Mouse (Mus musculus) heart, postnatal 0 days (tissue): ENCODE data around the gene 2300003K06Rik. TPM values are rescaled to one million over a fixed set of nuclear protein-coding genes. Genes with fewer than 3 reads are reported as not detected.
"Not testable (repeated sequence)": the region's sequence is repeated elsewhere in the genome, so short reads cannot be mapped to it uniquely, and the experiment has no call there.

Experiments
- ATAC-seq: fragments of 200-750 bp; cut with Nextera tagmentation; 2 replicates; pipeline ENCODE4 v1.8.0; 2017; ENCODE audit warnings: low read depth, moderate number of reproducible peaks, moderate library complexity; ENCODE audit not compliant: insufficient read depth
- DNase-seq: peaks from one replicate; pipeline ENCODE4 v3.0.0-alpha.2; 2016; ENCODE audit warnings: low spot score
- H3K27ac ChIP-seq: fragments of 300-500 bp; sonication (generic); 2 replicates; pipeline ENCODE4 v1.5.1; 2014; ENCODE audit warnings: low read depth, mild to moderate bottlenecking
- H3K27me3 ChIP-seq: fragments of 300-500 bp; sonication (generic); 2 replicates; pipeline ENCODE4 v1.6.1; 2014; ENCODE audit warnings: low read length, mixed read lengths; ENCODE audit not compliant: control insufficient read depth, insufficient read depth
- H3K36me3 ChIP-seq: fragments of 300-500 bp; sonication (generic); replicated peaks from 2 replicates; pipeline ENCODE4 v1.6.1; 2014; ENCODE audit warnings: low read length, mixed read lengths; ENCODE audit not compliant: control insufficient read depth, insufficient read depth
- H3K4me1 ChIP-seq: fragments of 300-500 bp; sonication (generic); 2 replicates; pipeline ENCODE4 v1.6.1; 2014; ENCODE audit warnings: antibody characterized with exemption; ENCODE audit not compliant: control insufficient read depth, insufficient read depth
- H3K4me2 ChIP-seq: fragments of 300-500 bp; sonication (generic); 2 replicates; pipeline ENCODE4 v1.6.1; 2014; ENCODE audit warnings: low read depth, mild to moderate bottlenecking, low read length, moderate library complexity
- H3K4me3 ChIP-seq: fragments of 300-500 bp; sonication (generic); 2 replicates; pipeline ENCODE4 v1.5.1; 2014; ENCODE audit warnings: low read depth, low read length
- H3K9ac ChIP-seq: fragments of 300-500 bp; sonication (generic); replicated peaks from 2 replicates; pipeline ENCODE4 v1.6.1; 2014; ENCODE audit warnings: low read depth, low read length, mixed read lengths
- H3K9me3 ChIP-seq: fragments of 300-500 bp; sonication (generic); replicated peaks from 2 replicates; pipeline ENCODE4 v1.6.1; 2016; ENCODE audit warnings: low read length; ENCODE audit not compliant: control insufficient read depth
- CTCF ChIP-seq: IDR thresholded peaks from 2 replicates; pipeline ENCODE4 v1.5.1; 2016; ENCODE audit warnings: antibody characterized with exemption, control low read depth, low read depth
- EP300 ChIP-seq: IDR thresholded peaks from 2 replicates; pipeline ENCODE4 v1.6.1; 2016; ENCODE audit warnings: antibody characterized with exemption, low read depth
- WGBS: fragments of 180-500 bp; shearing (Covaris S2); extraction: QIAGEN DNeasy Blood & Tissue Kit; methylation state at CpG from one replicate; pipeline ENCODE4 v1.1.7; 2014; 5-methylcytosine and 5-hydroxymethylcytosine counted together
- polyA plus RNA-seq: library from polyadenylated mRNA; unstranded; fragments of >200 nt; fragmentation: Nextera tagmentation; extraction: Ambion mirVana; gene quantifications from 2 replicates; pipeline ENCODE4 v1.2.1, GENCODE M21; 2015
- total RNA-seq: library from RNA; depleted of rRNA; stranded (reverse); fragments of >200 nt; gene quantifications from 2 replicates; pipeline ENCODE4 v1.2.3, GENCODE M21; 2014; ENCODE audit warnings: low replicate concordance

Gene 2300003K06Rik
- total and polyA plus RNA-seq, 2 experiments from 2014 or later, result not detected

GRCm38 (mm10) chr11:99854121-99854520 lies 16.3 kb upstream of the 2300003K06Rik start:
- Histone ChIP-seq H3K4me1 (no peaks in the 10 kb centered on the region), H3K4me3 (no peak overlapping the region), H3K4me2 (no peak overlapping the region), H3K27me3 (no peaks in the 10 kb centered on the region), H3K27ac (no peak overlapping the region), H3K36me3 (no peaks in the 10 kb centered on the region), H3K9me3 (no peaks in the 10 kb centered on the region), H3K9ac (no peak overlapping the region)
- WGBS, result 59% methylated on average over 3 of the region's 3 CpGs
- TF ChIP-seq EP300 (no peak), CTCF (peak; percentile 28; the same call in 1 of the 2 replicates)
- ATAC-seq (no peak), DNase-seq (no peak)

GRCm38 (mm10) chr11:99851508-99851907 lies 13.6 kb upstream of the 2300003K06Rik start, which contains the start of gene Krtap4-16:
TSS of gene Krtap4-16 (minus strand) at chr11:99851608.
- H3K4me2 ChIP-seq, result no peak within 1 kb of the TSS
- no peaks in the 10 kb centered on the region for H3K27me3 ChIP-seq
- no peak for ATAC-seq
- no peak for DNase-seq
- H3K9ac ChIP-seq, result no peak within 1 kb of the TSS
- H3K27ac ChIP-seq, result no peak within 1 kb of the TSS
- TF ChIP-seq EP300 (no peak), CTCF (no peak)
- H3K4me1 ChIP-seq, result no peaks in the 10 kb centered on the region
- H3K36me3 ChIP-seq, result no peaks in the 10 kb centered on the region
- H3K4me3 ChIP-seq, result no peak within 1 kb of the TSS
- H3K9me3 ChIP-seq, result no peaks in the 10 kb centered on the region

- Histone ChIP-seq H3K4me1 (no peaks in the 10 kb centered on the region), H3K9me3 (no peaks in the 10 kb centered on the region), H3K9ac (no peak overlapping the region), H3K36me3 (no peaks in the 10 kb centered on the region), H3K4me2 (no peak overlapping the region), H3K27me3 (no peaks in the 10 kb centered on the region), H3K27ac (no peak overlapping the region), H3K4me3 (no peak overlapping the region)
- WGBS, result 78% methylated on average over 2 of the region's 2 CpGs
- DNase-seq (no peak), ATAC-seq (no peak)
- TF ChIP-seq EP300, result no peak
- TF ChIP-seq CTCF, result no peak
Observed at GRCm38 (mm10) chr11:99846746-99847145, 8.9 kb upstream of the 2300003K06Rik start.

GRCm38 (mm10) chr11:99842185-99842584 lies 4.3 kb upstream of the 2300003K06Rik start:
- WGBS, result 67% methylated on average over 1 of the region's 1 CpGs
- Histone ChIP-seq H3K9ac (no peak overlapping the region), H3K36me3 (no peaks in the 10 kb centered on the region), H3K27me3 (no peaks in the 10 kb centered on the region), H3K4me1 (no peaks in the 10 kb centered on the region), H3K4me2 (no peak overlapping the region), H3K27ac (no peak overlapping the region), H3K9me3 (no peaks in the 10 kb centered on the region), H3K4me3 (no peak overlapping the region)
- DNase-seq (no peak), ATAC-seq (no peak)
- no peak for TF ChIP-seq EP300
- TF ChIP-seq CTCF, result no peak

GRCm38 (mm10) chr11:99815566-99815965 lies 22.3 kb downstream of the 2300003K06Rik start, which contains the start of gene Gm11564:
TSS of gene Gm11564 (minus strand) at chr11:99815666.
- WGBS, result 69% methylated on average over 2 of the region's 2 CpGs
- H3K9ac ChIP-seq, H3K36me3 ChIP-seq, H3K4me1 ChIP-seq, DNase-seq, ATAC-seq, H3K4me3 ChIP-seq, H3K9me3 ChIP-seq, H3K27me3 ChIP-seq, H3K27ac ChIP-seq, H3K4me2 ChIP-seq: not testable (repeated sequence)

- H3K27ac ChIP-seq, H3K4me2 ChIP-seq, H3K27me3 ChIP-seq, H3K9ac ChIP-seq, H3K36me3 ChIP-seq, ATAC-seq, H3K9me3 ChIP-seq, H3K4me3 ChIP-seq, DNase-seq, H3K4me1 ChIP-seq: not testable (repeated sequence)
Observed at GRCm38 (mm10) chr11:99809792-99810191, 28.1 kb downstream of the 2300003K06Rik start, which contains the start of gene Krtap4-13. TSS of gene Krtap4-13 (minus strand) at chr11:99809892.

GRCm38 (mm10) chr11:99804346-99804745 lies 33.5 kb downstream of the 2300003K06Rik start, which contains the start of gene Gm11554:
TSS of gene Gm11554 (minus strand) at chr11:99804446.
- H3K9ac ChIP-seq, H3K4me2 ChIP-seq, ATAC-seq, H3K9me3 ChIP-seq, DNase-seq, H3K4me1 ChIP-seq, H3K27ac ChIP-seq, H3K27me3 ChIP-seq, H3K4me3 ChIP-seq, H3K36me3 ChIP-seq: not testable (repeated sequence)
- no CpG with 5 or more reads among the region's 1 CpGs for WGBS

GRCm38 (mm10) chr11:99798832-99799231 lies 39.0 kb downstream of the 2300003K06Rik start, which contains the start of gene Gm11569:
TSS of gene Gm11569 (minus strand) at chr11:99798932.
- H3K4me2 ChIP-seq, ATAC-seq, H3K27me3 ChIP-seq, DNase-seq, H3K4me1 ChIP-seq, H3K27ac ChIP-seq, H3K9me3 ChIP-seq, H3K4me3 ChIP-seq, H3K9ac ChIP-seq, H3K36me3 ChIP-seq: not testable (repeated sequence)
- no CpG with 5 or more reads among the region's 1 CpGs for WGBS
